Mouse (Mus musculus) embryonic fibroblast, embryonic 13.5 days (primary cell): ENCODE results near the gene Agfg2.

Experiments
- CTCF ChIP-seq: IDR thresholded peaks from 2 replicates; pipeline ENCODE4 v1.5.1; 2011; ENCODE audit warnings: mild to moderate bottlenecking, control low read depth, low read length, moderate library complexity, borderline replicate concordance; ENCODE audit not compliant: insufficient read depth
- POLR2A ChIP-seq: IDR thresholded peaks from 2 replicates; pipeline ENCODE4 v1.6.1; 2011; ENCODE audit warnings: low read depth, mild to moderate bottlenecking, control low read depth, low read length, moderate library complexity

- no peak for TF ChIP-seq POLR2A
- no peak for TF ChIP-seq CTCF
Measured at GRCm38 (mm10) chr5:137654746-137655145, 29.8 kb downstream of the Agfg2 start.
